Mouse (Mus musculus) left cerebral cortex, adult 11 months (tissue): ENCODE data around the gene Psmb1.
"Not testable (repeated sequence)": the region's sequence is repeated elsewhere in the genome, so short reads cannot be mapped to it uniquely, and the experiment has no call there.

ENCODE experiments used
- DNase-seq: peaks from one replicate; pipeline ENCODE4 v3.0.0; 2022; ENCODE audit warnings: low spot score

Gene Psmb1

GRCm38 (mm10) chr17:15499656-15500394, at the start of gene Psmb1, which contains the start of gene Tbp:
Psmb1 (minus strand) TSS chr17:15499751.
Tbp (plus strand) TSS chr17:15499888.
- DNase-seq: peak; percentile 95

GRCm38 (mm10) chr17:15546440-15546839, 46.9 kb upstream of the Psmb1 start:
- no peak for DNase-seq

GRCm38 (mm10) chr17:15543868-15544267, 44.3 kb upstream of the Psmb1 start:
- DNase-seq: not testable (repeated sequence)

GRCm38 (mm10) chr17:15540309-15540708, 40.8 kb upstream of the Psmb1 start:
- DNase-seq: no peak

- no peak for DNase-seq
Observed at GRCm38 (mm10) chr17:15536457-15536904, 36.9 kb upstream of the Psmb1 start.

- no peak for DNase-seq
Observed at GRCm38 (mm10) chr17:15535943-15536342, 36.4 kb upstream of the Psmb1 start.

GRCm38 (mm10) chr17:15535162-15535800, 35.7 kb upstream of the Psmb1 start:
- DNase-seq: peak; percentile 37

GRCm38 (mm10) chr17:15530141-15530540, 30.6 kb upstream of the Psmb1 start:
- no peak for DNase-seq

- DNase-seq: no peak
Observed at GRCm38 (mm10) chr17:15528887-15529286, 29.3 kb upstream of the Psmb1 start.

GRCm38 (mm10) chr17:15527811-15528136, 28.2 kb upstream of the Psmb1 start:
- DNase-seq: no peak

GRCm38 (mm10) chr17:15526986-15527810, 27.6 kb upstream of the Psmb1 start, which contains the start of gene Pdcd2:
Pdcd2 (minus strand) TSS chr17:15527301.
- peak; percentile 89 for DNase-seq

GRCm38 (mm10) chr17:15526304-15526703, 26.8 kb upstream of the Psmb1 start:
- no peak for DNase-seq

- DNase-seq: no peak
Observed at GRCm38 (mm10) chr17:15518766-15519165, 19.2 kb upstream of the Psmb1 start.

GRCm38 (mm10) chr17:15518186-15518585, 18.6 kb upstream of the Psmb1 start:
- DNase-seq: no peak

GRCm38 (mm10) chr17:15517776-15518175, 18.2 kb upstream of the Psmb1 start:
- DNase-seq: no peak

- no peak for DNase-seq
Observed at GRCm38 (mm10) chr17:15510694-15511093, 11.1 kb upstream of the Psmb1 start.

- DNase-seq: no peak
Observed at GRCm38 (mm10) chr17:15498753-15499113, 818 bp downstream of the Psmb1 start.

- DNase-seq: peak; percentile 91
Observed at GRCm38 (mm10) chr17:15497882-15498752, 1.4 kb downstream of the Psmb1 start.

- DNase-seq: no peak
Observed at GRCm38 (mm10) chr17:15490542-15490941, 9.0 kb downstream of the Psmb1 start.

GRCm38 (mm10) chr17:15472671-15473070, 26.9 kb downstream of the Psmb1 start:
- DNase-seq: no peak

GRCm38 (mm10) chr17:15467669-15468068, 31.9 kb downstream of the Psmb1 start:
- DNase-seq: peak; percentile 37
